Mouse (Mus musculus): ENCODE data around the gene BC017158. TPM values are rescaled to one million over a fixed set of nuclear protein-coding genes. Genes with fewer than 3 reads are reported as not detected.

The BC017158 gene
- polyA plus RNA-seq, 1 experiment = 10.9 TPM

- H3ac ChIP-seq (ENCODE audit: control insufficient read depth, insufficient read length) = no peak overlapping the region
- H3K4me3 ChIP-seq = no peak overlapping the region
- no peaks in the 10 kb centered on the region for H3K79me2 ChIP-seq (ENCODE audit: control insufficient read depth, insufficient read depth)
- no peaks in the 10 kb centered on the region for H3K36me3 ChIP-seq (ENCODE audit: control insufficient read depth, insufficient read depth)
- H3K4me2 ChIP-seq (ENCODE audit: low read depth) = no peak overlapping the region
- TF ChIP-seq MYOD1 (IDR thresholded peaks at IDR 0.05; ENCODE audit: control insufficient read depth in 1 of 3, insufficient read length in 2 of 3, low read depth in 2 of 3) (no peak), TCF3 (IDR thresholded peaks at IDR 0.05; ENCODE audit: insufficient read length, low read depth) (no peak), E2F4 (IDR thresholded peaks at IDR 0.05; ENCODE audit: insufficient read depth) (no peak), USF1 (IDR thresholded peaks at IDR 0.05; ENCODE audit: low read depth) (no peak), CEBPB (IDR thresholded peaks at IDR 0.05; ENCODE audit: insufficient read depth, poor library complexity, severe bottlenecking) (no peak), SRF (IDR thresholded peaks at IDR 0.05; ENCODE audit: control insufficient read depth, insufficient read length, low read depth) (no peak), MAX (IDR thresholded peaks at IDR 0.05; ENCODE audit: low read depth) (no peak), MYOG (IDR thresholded peaks at IDR 0.05; ENCODE audit: control insufficient read depth in 1 of 3, insufficient read depth in 1 of 3, insufficient read length in 2 of 3, low read depth in 2 of 3) (no peak), REST (IDR thresholded peaks at IDR 0.05; ENCODE audit: insufficient read depth, insufficient read length) (no peak), POLR2AphosphoS2 (IDR thresholded peaks at IDR 0.05; ENCODE audit: insufficient read length, low read depth) (no peak), TCF12 (IDR thresholded peaks at IDR 0.05; ENCODE audit: insufficient read depth, poor library complexity, severe bottlenecking) (no peak), POLR2A (IDR thresholded peaks at IDR 0.05; ENCODE audit: insufficient read length, low read depth) (no peak)
- H3K27me3 ChIP-seq (ENCODE audit: control insufficient read depth, insufficient read depth, insufficient read length) = no peaks in the 10 kb centered on the region
Observed at GRCm38 (mm10) chr7:128324977-128325376, 27.0 kb upstream of the BC017158 start.

DNA sequence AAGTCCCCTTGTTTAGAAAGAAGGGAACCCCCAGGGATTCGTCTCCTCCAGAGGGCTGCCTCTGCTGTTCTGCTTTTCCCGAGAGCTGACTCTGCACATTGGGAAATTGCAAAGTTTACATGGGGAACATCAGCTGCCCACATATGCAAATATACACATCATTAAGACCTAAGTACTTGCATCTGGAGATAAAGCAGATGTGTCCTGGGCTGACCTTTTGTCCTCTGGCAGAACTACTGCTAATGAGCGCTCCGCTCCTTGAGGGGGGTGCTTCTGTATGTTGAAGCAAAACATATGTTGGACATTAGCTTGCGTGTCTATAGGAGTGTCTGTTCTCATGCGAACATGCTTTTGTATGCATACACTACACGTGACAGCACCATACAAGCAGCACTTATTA lies 23.3 kb upstream of the BC017158 start:
- no peak for TF ChIP-seq CEBPB (IDR thresholded peaks at IDR 0.05; ENCODE audit: insufficient read depth, poor library complexity, severe bottlenecking)
- no peak for TF ChIP-seq POLR2AphosphoS2 (IDR thresholded peaks at IDR 0.05; ENCODE audit: insufficient read length, low read depth)
- no peak for TF ChIP-seq MAX (IDR thresholded peaks at IDR 0.05; ENCODE audit: low read depth)
- no peak for TF ChIP-seq POLR2A (IDR thresholded peaks at IDR 0.05; ENCODE audit: insufficient read length, low read depth)
- TF ChIP-seq REST (IDR thresholded peaks at IDR 0.05; ENCODE audit: insufficient read depth, insufficient read length) = no peak
- no peak for TF ChIP-seq SRF (IDR thresholded peaks at IDR 0.05; ENCODE audit: control insufficient read depth, insufficient read length, low read depth)
- no peak for TF ChIP-seq TCF3 (IDR thresholded peaks at IDR 0.05; ENCODE audit: insufficient read length, low read depth)
- no peak for TF ChIP-seq USF1 (IDR thresholded peaks at IDR 0.05; ENCODE audit: low read depth)
- no peak for TF ChIP-seq TCF12 (IDR thresholded peaks at IDR 0.05; ENCODE audit: insufficient read depth, poor library complexity, severe bottlenecking)
- TF ChIP-seq MYOG (IDR thresholded peaks at IDR 0.05; ENCODE audit: control insufficient read depth in 1 of 3, insufficient read depth in 1 of 3, insufficient read length in 2 of 3, low read depth in 2 of 3) = no peak
- TF ChIP-seq E2F4 (IDR thresholded peaks at IDR 0.05; ENCODE audit: insufficient read depth) = no peak
- TF ChIP-seq MYOD1 (IDR thresholded peaks at IDR 0.05; ENCODE audit: control insufficient read depth in 1 of 3, insufficient read length in 2 of 3, low read depth in 2 of 3) = no peak
- Histone ChIP-seq H3K27me3 (ENCODE audit: control insufficient read depth, insufficient read depth, insufficient read length) (no peaks in the 10 kb centered on the region), H3K4me3 (no peak overlapping the region), H3ac (ENCODE audit: control insufficient read depth, insufficient read length) (no peak overlapping the region), H3K36me3 (ENCODE audit: control insufficient read depth, insufficient read depth) (no peaks in the 10 kb centered on the region), H3K4me2 (ENCODE audit: low read depth) (no peak overlapping the region), H3K79me2 (ENCODE audit: control insufficient read depth, insufficient read depth) (no peaks in the 10 kb centered on the region)

DNA sequence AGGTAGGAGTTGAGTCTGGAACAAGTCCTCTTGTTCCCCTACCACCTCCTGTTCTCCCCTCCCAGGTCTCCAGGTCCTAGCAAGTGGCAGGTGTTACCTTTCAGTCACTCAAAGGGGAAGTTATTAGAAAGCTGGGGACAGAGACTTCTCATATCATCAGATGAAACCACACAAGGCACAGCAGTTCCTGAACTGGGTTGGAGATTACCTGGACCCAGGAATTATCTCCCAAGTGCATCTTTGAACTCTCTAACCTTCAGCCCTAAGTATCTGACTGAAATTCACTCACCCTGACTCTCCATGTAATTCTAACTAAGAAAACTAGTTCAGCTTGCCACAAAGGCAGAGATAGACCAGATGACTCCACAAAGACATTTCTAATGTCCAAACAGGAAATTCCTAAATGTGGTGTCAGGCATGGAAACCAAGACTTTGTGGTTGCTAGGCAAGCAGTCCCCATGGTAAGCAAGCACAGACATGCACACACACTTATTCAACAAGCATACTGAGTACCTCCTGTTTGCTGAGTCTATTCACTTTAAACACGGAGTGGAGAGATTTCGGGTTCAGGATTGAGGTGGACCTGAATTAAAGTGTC lies 22.3 kb upstream of the BC017158 start:
- TF ChIP-seq POLR2A (IDR thresholded peaks at IDR 0.05; ENCODE audit: insufficient read length, low read depth) (no peak), POLR2AphosphoS2 (IDR thresholded peaks at IDR 0.05; ENCODE audit: insufficient read length, low read depth) (no peak), SRF (IDR thresholded peaks at IDR 0.05; ENCODE audit: control insufficient read depth, insufficient read length, low read depth) (no peak), E2F4 (IDR thresholded peaks at IDR 0.05; ENCODE audit: insufficient read depth) (no peak), MYOD1 (IDR thresholded peaks at IDR 0.05; ENCODE audit: control insufficient read depth in 1 of 3, insufficient read length in 2 of 3, low read depth in 2 of 3) (no peak), CEBPB (IDR thresholded peaks at IDR 0.05; ENCODE audit: insufficient read depth, poor library complexity, severe bottlenecking) (no peak), TCF12 (IDR thresholded peaks at IDR 0.05; ENCODE audit: insufficient read depth, poor library complexity, severe bottlenecking) (no peak), MYOG (IDR thresholded peaks at IDR 0.05; ENCODE audit: control insufficient read depth in 1 of 3, insufficient read depth in 1 of 3, insufficient read length in 2 of 3, low read depth in 2 of 3) (no peak), MAX (IDR thresholded peaks at IDR 0.05; ENCODE audit: low read depth) (no peak), TCF3 (IDR thresholded peaks at IDR 0.05; ENCODE audit: insufficient read length, low read depth) (no peak), USF1 (IDR thresholded peaks at IDR 0.05; ENCODE audit: low read depth) (no peak), REST (IDR thresholded peaks at IDR 0.05; ENCODE audit: insufficient read depth, insufficient read length) (no peak)
- Histone ChIP-seq H3K4me3 (no peak overlapping the region), H3ac (ENCODE audit: control insufficient read depth, insufficient read length) (no peak overlapping the region), H3K27me3 (ENCODE audit: control insufficient read depth, insufficient read depth, insufficient read length) (no peaks in the 10 kb centered on the region), H3K79me2 (ENCODE audit: control insufficient read depth, insufficient read depth) (no peaks in the 10 kb centered on the region), H3K36me3 (ENCODE audit: control insufficient read depth, insufficient read depth) (no peaks in the 10 kb centered on the region), H3K4me2 (ENCODE audit: low read depth) (peak overlapping the region; percentile 55)

DNA sequence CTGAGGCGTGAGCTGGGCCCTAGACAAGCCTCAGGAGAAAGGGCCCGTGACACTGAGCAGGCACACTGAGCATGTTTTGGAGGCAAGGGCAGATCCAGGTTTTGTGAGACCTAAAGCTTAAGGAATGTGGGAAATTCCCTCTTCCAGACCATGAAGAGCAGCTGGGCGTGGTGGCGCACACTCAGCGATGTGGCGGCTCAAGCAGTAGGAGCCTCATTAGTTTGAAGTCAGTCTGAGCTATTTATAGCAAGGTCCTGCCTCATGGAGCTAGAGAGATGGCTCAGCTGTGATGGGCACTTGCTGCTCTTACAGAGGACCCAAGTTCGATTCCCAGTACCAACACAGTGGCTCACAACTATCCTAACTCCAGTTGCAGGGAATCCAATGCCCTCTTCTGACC lies 21.2 kb upstream of the BC017158 start:
- no peaks in the 10 kb centered on the region for H3K79me2 ChIP-seq (ENCODE audit: control insufficient read depth, insufficient read depth)
- H3ac ChIP-seq (ENCODE audit: control insufficient read depth, insufficient read length) = no peak overlapping the region
- no peaks in the 10 kb centered on the region for H3K36me3 ChIP-seq (ENCODE audit: control insufficient read depth, insufficient read depth)
- H3K4me3 ChIP-seq = no peak overlapping the region
- TF ChIP-seq MYOG (IDR thresholded peaks at IDR 0.05; ENCODE audit: control insufficient read depth in 1 of 3, insufficient read depth in 1 of 3, insufficient read length in 2 of 3, low read depth in 2 of 3) (peak in 2 of 3 experiments; percentile 50 to 56), SRF (IDR thresholded peaks at IDR 0.05; ENCODE audit: control insufficient read depth, insufficient read length, low read depth) (no peak), MAX (IDR thresholded peaks at IDR 0.05; ENCODE audit: low read depth) (no peak), MYOD1 (IDR thresholded peaks at IDR 0.05; ENCODE audit: control insufficient read depth in 1 of 3, insufficient read length in 2 of 3, low read depth in 2 of 3) (peak in 2 of 3 experiments; percentile 53 to 56), POLR2AphosphoS2 (IDR thresholded peaks at IDR 0.05; ENCODE audit: insufficient read length, low read depth) (no peak)
- peak overlapping the region; percentile 2 for H3K4me2 ChIP-seq (ENCODE audit: low read depth)
- no peaks in the 10 kb centered on the region for H3K27me3 ChIP-seq (ENCODE audit: control insufficient read depth, insufficient read depth, insufficient read length)

All from myocyte (in vitro differentiated cells).